Mouse (Mus musculus): Measurements from ENCODE around the gene Zfp13.

The Zfp13 gene

GRCm38 (mm10) chr17:23551416-23551815 lies 47.9 kb downstream of the Zfp13 start:
- in situ Hi-C loops (cut with MboI, MseI) = loop anchor here (25.0 kb wide), 2 partner anchors 364 to 1114 kb away; partner anchors contain the start of gene Zfp40

GRCm38 (mm10) chr17:23550856-23551255 lies 48.4 kb downstream of the Zfp13 start:
- in situ Hi-C loops (cut with MboI, MseI) = loop anchor here (25.0 kb wide), 2 partner anchors 364 to 1114 kb away; partner anchors contain the start of gene Zfp40

GRCm38 (mm10) chr17:23550188-23550791 lies 49.0 kb downstream of the Zfp13 start:
- in situ Hi-C loops (cut with MboI, MseI) = loop anchor here (25.0 kb wide), 2 partner anchors 363 to 1113 kb away; partner anchors contain the start of gene Zfp40

GRCm38 (mm10) chr17:23549441-23549840 lies 49.8 kb downstream of the Zfp13 start:
- in situ Hi-C loops (cut with MboI, MseI) = loop anchor here (10.0 to 25.0 kb wide), 4 partner anchors 815 to 1987 kb away; partner anchors contain the start of genes Zfp942, Zfp943, Zfp948 and Zfp983

GRCm38 (mm10) chr17:23548615-23549014 lies 50.7 kb downstream of the Zfp13 start:
- in situ Hi-C loops (cut with MboI, MseI) = loop anchor here (10.0 to 25.0 kb wide), 4 partner anchors 814 to 1986 kb away; partner anchors contain the start of genes Zfp942, Zfp943, Zfp948 and Zfp983

GRCm38 (mm10) chr17:23547681-23548443 lies 51.4 kb downstream of the Zfp13 start:
- in situ Hi-C loops (cut with MboI, MseI) = loop anchor here (10.0 to 25.0 kb wide), 4 partner anchors 813 to 1986 kb away; partner anchors contain the start of genes Zfp942, Zfp943, Zfp948 and Zfp983

- in situ Hi-C loops (cut with MboI, MseI) = loop anchor here (10.0 to 25.0 kb wide), 4 partner anchors 812 to 1985 kb away; partner anchors contain the start of genes Zfp942, Zfp943, Zfp948 and Zfp983
Measured at GRCm38 (mm10) chr17:23546702-23547505, 52.4 kb downstream of the Zfp13 start.

- in situ Hi-C loops (cut with MboI, MseI) = loop anchor here (10.0 to 25.0 kb wide), 4 partner anchors 812 to 1984 kb away; partner anchors contain the start of genes Zfp942, Zfp943, Zfp948 and Zfp983
Measured at GRCm38 (mm10) chr17:23546333-23546701, 53.0 kb downstream of the Zfp13 start.

- in situ Hi-C loops (cut with MboI, MseI) = loop anchor here (10.0 to 25.0 kb wide), 4 partner anchors 811 to 1984 kb away; partner anchors contain the start of genes Zfp942, Zfp943, Zfp948 and Zfp983
Measured at GRCm38 (mm10) chr17:23545841-23546240, 53.4 kb downstream of the Zfp13 start.

- in situ Hi-C loops (cut with MboI, MseI) = loop anchor here (10.0 to 25.0 kb wide), 4 partner anchors 810 to 1982 kb away; partner anchors contain the start of genes Zfp942, Zfp943, Zfp948 and Zfp983
Measured at GRCm38 (mm10) chr17:23544766-23545165, 54.5 kb downstream of the Zfp13 start.

- in situ Hi-C loops (cut with MboI, MseI) = loop anchor here (10.0 to 25.0 kb wide), 4 partner anchors 809 to 1982 kb away; partner anchors contain the start of genes Zfp942, Zfp943, Zfp948 and Zfp983
Measured at GRCm38 (mm10) chr17:23543983-23544382, 55.3 kb downstream of the Zfp13 start.

- in situ Hi-C loops (cut with MboI, MseI) = loop anchor here (10.0 to 25.0 kb wide), 4 partner anchors 809 to 1981 kb away; partner anchors contain the start of genes Zfp942, Zfp943, Zfp948 and Zfp983
Measured at GRCm38 (mm10) chr17:23543325-23543724, 56.0 kb downstream of the Zfp13 start.

GRCm38 (mm10) chr17:23542835-23543234 lies 56.5 kb downstream of the Zfp13 start:
- in situ Hi-C loops (cut with MboI, MseI) = loop anchor here (10.0 to 25.0 kb wide), 4 partner anchors 808 to 1981 kb away; partner anchors contain the start of genes Zfp942, Zfp943, Zfp948 and Zfp983

GRCm38 (mm10) chr17:23542004-23542720 lies 57.1 kb downstream of the Zfp13 start:
- in situ Hi-C loops (cut with MboI, MseI) = loop anchor here (10.0 to 25.0 kb wide), 4 partner anchors 807 to 1980 kb away; partner anchors contain the start of genes Zfp942, Zfp943, Zfp948 and Zfp983

- in situ Hi-C loops (cut with MboI, MseI) = loop anchor here (10.0 to 25.0 kb wide), 4 partner anchors 806 to 1979 kb away; partner anchors contain the start of genes Zfp942, Zfp943, Zfp948 and Zfp983
Measured at GRCm38 (mm10) chr17:23540605-23541475, 58.4 kb downstream of the Zfp13 start.

GRCm38 (mm10) chr17:23540106-23540505 lies 59.2 kb downstream of the Zfp13 start:
- in situ Hi-C loops (cut with MboI, MseI) = loop anchor here (10.0 to 25.0 kb wide), 4 partner anchors 805 to 1978 kb away; partner anchors contain the start of genes Zfp942, Zfp943, Zfp948 and Zfp983

GRCm38 (mm10) chr17:23539608-23540007 lies 59.7 kb downstream of the Zfp13 start:
- in situ Hi-C loops (cut with MboI, MseI) = loop anchor here (10.0 to 25.0 kb wide), 4 partner anchors 805 to 1977 kb away; partner anchors contain the start of genes Zfp942, Zfp943, Zfp948 and Zfp983

- in situ Hi-C loops (cut with MboI, MseI) = loop anchor here (25.0 kb wide), 3 partner anchors 1576 to 1976 kb away; partner anchors contain the start of genes Zfp942, Zfp943, Zfp948 and Zfp983
Measured at GRCm38 (mm10) chr17:23538299-23539015, 60.8 kb downstream of the Zfp13 start.

Data from T-helper 2 cell (primary cell).